Mouse (Mus musculus): ENCODE measurements at regions not wholly inside any gene's neighbourhood (a gene's known extent, or its start where the extent isn't known, plus 50 kb on each side); places are given as distances from the start of the nearest gene placed in this dataset.

GRCm38 (mm10) chr12:80018086-80018485, 94.7 kb downstream of the Zfp36l1 start:
- TF ChIP-seq CTCF (IDR thresholded peaks at IDR 0.05; ENCODE audit: low read depth, low read length) (no peak), POLR2A (IDR thresholded peaks at IDR 0.05; ENCODE audit: extremely low read depth, insufficient read depth, low read length) (no peak)
